12 mouse cellular contexts compared by ENCODE assay signal in the genomic region with DNA sequence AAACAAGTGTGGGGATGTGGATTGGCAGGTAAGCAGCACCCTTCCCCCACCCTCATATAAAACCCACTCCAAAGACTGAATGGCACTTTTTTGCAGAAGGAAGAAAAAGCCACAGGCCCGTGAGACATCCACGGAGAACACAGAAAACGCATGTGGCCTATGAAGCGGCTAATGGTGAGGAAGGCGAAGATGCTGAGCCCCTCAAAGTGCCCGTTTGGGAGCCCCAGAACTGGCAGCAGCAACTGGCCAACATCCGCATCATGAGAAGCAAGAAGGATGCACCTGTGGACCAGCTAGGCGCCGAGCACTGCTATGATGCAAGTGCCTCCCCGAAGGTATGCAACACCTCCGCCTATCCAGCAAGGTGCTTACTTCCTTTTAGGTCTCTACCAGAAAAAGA. TPM values are rescaled to one million over a fixed set of nuclear protein-coding genes. Genes with fewer than 3 reads are reported as not detected.
A peak's percentile ranks its signal among the peaks of the same experiment; 100 is the strongest.
DNase-seq lines count a peak whose midpoint lies in the region; ATAC-seq and TF ChIP-seq lines count a peak whose summit lies in the region.
"Had no signal": no experiment of that assay in that cellular context is flagged by ENCODE, and none has a peak within 500 bp of the region (broad histone marks: within the 10 kb centered on the region; RNA-seq: fewer than 3 reads in every experiment).

No protein-coding gene starts in this region.

- H3K4me2 ChIP-seq in neural tube, embryonic 13.5 days, result no peak overlapping the region
- H3K4me2 ChIP-seq in stomach, postnatal 0 days (replicated peaks; ENCODE audit: low read depth), result no peak overlapping the region

- no peaks in the 10 kb centered on the region for H3K9me3 ChIP-seq in neural tube, embryonic 13.5 days
- H3K9me3 ChIP-seq in stomach, postnatal 0 days (ENCODE audit: control insufficient read depth, low read length), result no peaks in the 10 kb centered on the region
- H3K9me3 ChIP-seq in hindbrain, embryonic 10.5 days, result no peaks in the 10 kb centered on the region

- peak overlapping the region; percentile 98 for H3K27ac ChIP-seq in heart, adult 2 months
- peak overlapping the region; percentile 92; the same call in 1 of the 2 replicates for H3K27ac ChIP-seq in layer of hippocampus, adult 2 months
- peak overlapping the region; percentile 82; the same call in 1 of the 2 replicates for H3K27ac ChIP-seq in neural tube, embryonic 13.5 days (replicated peaks)
- peak overlapping the region; percentile 96 for H3K27ac ChIP-seq in stomach, postnatal 0 days (replicated peaks)
- H3K27ac ChIP-seq in hindbrain, embryonic 10.5 days, result no peak overlapping the region
- H3K27ac ChIP-seq: liver, embryonic 14.5 days had no signal

- H3K36me3 ChIP-seq in heart, adult 2 months (ENCODE audit: control insufficient read depth, insufficient read depth, low read length), result no peaks in the 10 kb centered on the region
- peaks cover 27% of the 10 kb centered on the region for H3K36me3 ChIP-seq in neural tube, embryonic 13.5 days
- peaks cover 8% of the 10 kb centered on the region for H3K36me3 ChIP-seq in stomach, postnatal 0 days (ENCODE audit: control insufficient read depth, insufficient read depth, low read length)
- H3K36me3 ChIP-seq in hindbrain, embryonic 10.5 days, result peaks cover 43% of the 10 kb centered on the region

- no peaks in the 10 kb centered on the region for H3K27me3 ChIP-seq in heart, adult 2 months (ENCODE audit: control insufficient read depth, insufficient read depth, low read length)
- no peaks in the 10 kb centered on the region for H3K27me3 ChIP-seq in neural tube, embryonic 13.5 days
- no peaks in the 10 kb centered on the region for H3K27me3 ChIP-seq in stomach, postnatal 0 days (ENCODE audit: control insufficient read depth, insufficient read depth, low read length)
- no peaks in the 10 kb centered on the region for H3K27me3 ChIP-seq in hindbrain, embryonic 10.5 days (ENCODE audit: insufficient read depth, poor library complexity, severe bottlenecking)

- TF ChIP-seq CTCF in heart, adult 2 months (IDR thresholded peaks at IDR 0.05), result no peak
- no peak for TF ChIP-seq CTCF in layer of hippocampus, adult 2 months (conservative IDR thresholded peaks at IDR 0.05)
- no peak for TF ChIP-seq CTCF in stomach, postnatal 0 days (IDR thresholded peaks at IDR 0.05; ENCODE audit: low read depth)

- 95% methylated on average over 11 of the region's 11 CpGs for WGBS in heart, adult 2 months
- WGBS in neural tube, embryonic 13.5 days, result 92% methylated on average over 11 of the region's 11 CpGs
- 92% methylated on average over 11 of the region's 11 CpGs for WGBS in stomach, postnatal 0 days
- WGBS in hindbrain, embryonic 10.5 days, result 95% methylated on average over 11 of the region's 11 CpGs

- ATAC-seq in neural tube, embryonic 13.5 days (ENCODE audit: low read depth), result no peak
- no peak for ATAC-seq in stomach, postnatal 0 days (ENCODE audit: low FRiP score, low TSS enrichment)
- ATAC-seq: inflammation-experienced regulatory T-cells, adult 6 months had no signal

- no peak overlapping the region for H3K4me3 ChIP-seq in heart, adult 2 months
- no peak overlapping the region for H3K4me3 ChIP-seq in layer of hippocampus, adult 2 months
- H3K4me3 ChIP-seq in neural tube, embryonic 13.5 days, result no peak overlapping the region
- H3K4me3 ChIP-seq in stomach, postnatal 0 days (ENCODE audit: low read depth, low read length), result no peak overlapping the region
- no peak overlapping the region for H3K4me3 ChIP-seq in hindbrain, embryonic 10.5 days

- TF ChIP-seq EP300 in heart, adult 2 months (IDR thresholded peaks at IDR 0.05; ENCODE audit: insufficient read depth, low read depth, low read length), result no peak
- TF ChIP-seq EP300 in stomach, postnatal 0 days (optimal IDR thresholded peaks at IDR 0.05), result no peak

- H3K4me1 ChIP-seq in heart, adult 2 months (ENCODE audit: control insufficient read depth, insufficient read depth, low read length), result peaks cover 29% of the 10 kb centered on the region
- peaks cover 21% of the 10 kb centered on the region for H3K4me1 ChIP-seq in neural tube, embryonic 13.5 days (replicated peaks)
- H3K4me1 ChIP-seq in stomach, postnatal 0 days (replicated peaks; ENCODE audit: control insufficient read depth, insufficient read depth), result peaks cover 3% of the 10 kb centered on the region; the same call in 1 of the 2 replicates
- H3K4me1 ChIP-seq in hindbrain, embryonic 10.5 days (replicated peaks), result peaks cover 38% of the 10 kb centered on the region

- DNase-seq in heart, adult 2 months, result no peak
- DNase-seq in heart, adult 18-20 months, result no peak
- DNase-seq in layer of hippocampus, adult 2 months (ENCODE audit: low spot score in 2 of 2), result no peak
- DNase-seq in layer of hippocampus, adult 9-11 months, result no peak
- DNase-seq in neural tube, embryonic 10.5 days (ENCODE audit: extremely low spot score, low spot score), result no peak
- no peak for DNase-seq in stomach, postnatal 0 days (ENCODE audit: low spot score)
- no peak for DNase-seq in hindbrain, embryonic 10.5 days (ENCODE audit: low spot score)
- DNase-seq: gastrocnemius, postnatal 25 days; thymus, postnatal 14 days had no signal

- intact Hi-C loops in heart, adult 2 months (cut with DNase I), result no loop called here

- no peaks in the 10 kb centered on the region for H3K79me2 ChIP-seq in heart, adult 2 months (replicated peaks; ENCODE audit: control insufficient read depth, insufficient read depth, low read length)

- no peak for TF ChIP-seq POLR2A in heart, adult 2 months (IDR thresholded peaks at IDR 0.05; ENCODE audit: insufficient read depth, low read depth, low read length)

- H3K9ac ChIP-seq in heart, adult 2 months (ENCODE audit: low read depth, low read length), result 0 out of 2 replicates have a peak overlapping the region, but pooled peaks have one; percentile 10
- no peak overlapping the region for H3K9ac ChIP-seq in neural tube, embryonic 13.5 days
- 0 out of 2 replicates have a peak overlapping the region, but pooled peaks have one; percentile 78 for H3K9ac ChIP-seq in stomach, postnatal 0 days (ENCODE audit: low read length)

RNA-seq across cellular contexts. Expression of gene Nthl1, which starts 1.4 kb away (rescaled TPM):
- total RNA-seq in heart, adult 2 months (2021), result 1 to 10 TPM; 2.9 to 3.4 TPM
- 4.4 and 7.0 TPM in 2 replicates for polyA plus RNA-seq in heart, adult 2 months (2012; rRNA removed)
- 1 to 10 TPM; 2.6 to 3.1 TPM for total RNA-seq in heart, adult 18-20 months (2021)
- 1 to 10 TPM; 6.2 to 6.8 TPM for total RNA-seq in layer of hippocampus, adult 2 months (2021)
- 7.4 and 9.7 TPM in 2 replicates for polyA plus RNA-seq in neural tube, embryonic 13.5 days (2015; fragmentation: Nextera tagmentation; extraction: Ambion mirVana)
- polyA plus RNA-seq in stomach, postnatal 0 days (2015; fragmentation: Nextera tagmentation; extraction: Ambion mirVana), result 8.0 and 8.4 TPM in 2 replicates
- polyA plus RNA-seq in hindbrain, embryonic 10.5 days (2016; fragmentation: Nextera tagmentation; extraction: Ambion mirVana), result 19.9 and 27.1 TPM in 2 replicates

RNA-seq across cellular contexts. Expression of gene Tsc2, which starts 1.4 kb away (rescaled TPM):
- 100 to 1,000 TPM; 104 to 110 TPM for total RNA-seq in heart, adult 2 months (2021)
- 178 and 194 TPM in 2 replicates for polyA plus RNA-seq in heart, adult 2 months (2012; rRNA removed)
- total RNA-seq in heart, adult 18-20 months (2021), result 100 to 1,000 TPM; 104 to 108 TPM
- 100 to 1,000 TPM; 192 to 223 TPM for total RNA-seq in layer of hippocampus, adult 2 months (2021)
- 62.5 and 73.0 TPM in 2 replicates for polyA plus RNA-seq in neural tube, embryonic 13.5 days (2015; fragmentation: Nextera tagmentation; extraction: Ambion mirVana)
- polyA plus RNA-seq in stomach, postnatal 0 days (2015; fragmentation: Nextera tagmentation; extraction: Ambion mirVana), result 36.2 and 37.0 TPM in 2 replicates
- polyA plus RNA-seq in hindbrain, embryonic 10.5 days (2016; fragmentation: Nextera tagmentation; extraction: Ambion mirVana), result 64.1 and 86.9 TPM in 2 replicates

RNA-seq across cellular contexts. Expression of gene Slc9a3r2, which starts 16.3 kb away (rescaled TPM):
- total RNA-seq in heart, adult 2 months (2021), result 100 to 1,000 TPM in 1 of 2 experiments, 10 to 100 TPM in 1; 100.0 to 110 TPM
- 125 and 147 TPM in 2 replicates for polyA plus RNA-seq in heart, adult 2 months (2012; rRNA removed)
- 100 to 1,000 TPM in 1 of 2 experiments, 10 to 100 TPM in 1; 88.2 to 103 TPM for total RNA-seq in heart, adult 18-20 months (2021)
- 10 to 100 TPM; 41.9 to 44.1 TPM for total RNA-seq in layer of hippocampus, adult 2 months (2021)
- 35.4 and 42.6 TPM in 2 replicates for polyA plus RNA-seq in neural tube, embryonic 13.5 days (2015; fragmentation: Nextera tagmentation; extraction: Ambion mirVana)
- polyA plus RNA-seq in stomach, postnatal 0 days (2015; fragmentation: Nextera tagmentation; extraction: Ambion mirVana), result 37.9 and 38.0 TPM in 2 replicates
- 34.2 and 39.2 TPM in 2 replicates for polyA plus RNA-seq in hindbrain, embryonic 10.5 days (2016; fragmentation: Nextera tagmentation; extraction: Ambion mirVana)
- polyA plus RNA-seq: inflammation-experienced regulatory T-cells, adult 6 months had no signal

RNA-seq across cellular contexts. Expression of gene Npw, which starts 24.4 kb away (rescaled TPM):
- total RNA-seq in heart, adult 2 months (2021), result not detected
- polyA plus RNA-seq in heart, adult 2 months (2012; rRNA removed), result not detected in 2 replicates
- not detected for total RNA-seq in heart, adult 18-20 months (2021)
- total RNA-seq in layer of hippocampus, adult 2 months (2021), result 1 to 10 TPM; 2.0 to 2.3 TPM
- not detected in 2 replicates for polyA plus RNA-seq in neural tube, embryonic 13.5 days (2015; fragmentation: Nextera tagmentation; extraction: Ambion mirVana)
- polyA plus RNA-seq in stomach, postnatal 0 days (2015; fragmentation: Nextera tagmentation; extraction: Ambion mirVana), result 1.2 and 1.8 TPM in 2 replicates
- not detected in 2 replicates for polyA plus RNA-seq in hindbrain, embryonic 10.5 days (2016; fragmentation: Nextera tagmentation; extraction: Ambion mirVana)
- total RNA-seq: gastrocnemius, postnatal 25 days had no signal
- polyA plus RNA-seq: inflammation-experienced regulatory T-cells, adult 6 months had no signal

RNA-seq across cellular contexts. Expression of gene Zfp598, which starts 35.7 kb away (rescaled TPM):
- 10 to 100 TPM; 17.4 to 17.5 TPM for total RNA-seq in heart, adult 2 months (2021)
- 28.1 and 29.9 TPM in 2 replicates for polyA plus RNA-seq in heart, adult 2 months (2012; rRNA removed)
- total RNA-seq in heart, adult 18-20 months (2021), result 10 to 100 TPM; 16.4 to 17.2 TPM
- total RNA-seq in layer of hippocampus, adult 2 months (2021), result 10 to 100 TPM; 36.6 to 43.9 TPM
- 20.9 and 22.2 TPM in 2 replicates for polyA plus RNA-seq in neural tube, embryonic 13.5 days (2015; fragmentation: Nextera tagmentation; extraction: Ambion mirVana)
- 9.7 and 12.4 TPM in 2 replicates for polyA plus RNA-seq in stomach, postnatal 0 days (2015; fragmentation: Nextera tagmentation; extraction: Ambion mirVana)
- 26.2 and 28.6 TPM in 2 replicates for polyA plus RNA-seq in hindbrain, embryonic 10.5 days (2016; fragmentation: Nextera tagmentation; extraction: Ambion mirVana)
